Mouse (Mus musculus) hindbrain, postnatal 0 days (tissue): ENCODE data around the gene Mob3b. TPM values are rescaled to one million over a fixed set of nuclear protein-coding genes. Genes with fewer than 3 reads are reported as not detected.

Experiments used
- ATAC-seq: fragments of 200-750 bp; cut with Nextera tagmentation; 2 replicates; pipeline ENCODE4 v1.8.0; 2017; ENCODE audit warnings: mild to moderate bottlenecking, moderate TSS enrichment, moderate library complexity
- DNase-seq: peaks from one replicate; pipeline ENCODE4 v3.0.0-alpha.2; 2015; ENCODE audit warnings: low spot score
- H3K27ac ChIP-seq: fragments of 300-500 bp; sonication (generic); 2 replicates; pipeline ENCODE4 v1.5.1; 2014; ENCODE audit warnings: mild to moderate bottlenecking
- H3K27me3 ChIP-seq: fragments of 300-500 bp; sonication (generic); 2 replicates; pipeline ENCODE4 v1.6.1; 2014; ENCODE audit warnings: low read length, mixed read lengths; ENCODE audit not compliant: insufficient read depth
- H3K36me3 ChIP-seq: fragments of 300-500 bp; sonication (generic); 2 replicates; pipeline ENCODE4 v1.6.1; 2014; ENCODE audit warnings: low read length, mixed read lengths; ENCODE audit not compliant: insufficient read depth
- H3K4me1 ChIP-seq: fragments of 300-500 bp; sonication (generic); 2 replicates; pipeline ENCODE4 v1.6.1; 2014; ENCODE audit warnings: antibody characterized with exemption, low read length, mixed read lengths; ENCODE audit not compliant: insufficient read depth
- H3K4me2 ChIP-seq: fragments of 300-500 bp; sonication (generic); 2 replicates; pipeline ENCODE4 v1.6.1; 2014; ENCODE audit warnings: low read depth, mild to moderate bottlenecking, low read length, moderate library complexity, mixed read lengths
- H3K4me3 ChIP-seq: fragments of 300-500 bp; sonication (generic); 2 replicates; pipeline ENCODE4 v1.5.1; 2014; ENCODE audit warnings: low read length
- H3K9ac ChIP-seq: fragments of 300-500 bp; sonication (generic); replicated peaks from 2 replicates; pipeline ENCODE4 v1.6.1; 2014; ENCODE audit warnings: mild to moderate bottlenecking, low read length, moderate library complexity, mixed read lengths
- H3K9me3 ChIP-seq: fragments of 300-500 bp; sonication (generic); 2 replicates; pipeline ENCODE4 v1.6.1; 2016; ENCODE audit warnings: low read length, mixed read lengths
- CTCF ChIP-seq: IDR thresholded peaks from 2 replicates; pipeline ENCODE4 v1.5.1; 2016; ENCODE audit warnings: antibody characterized with exemption, control low read depth, low read depth
- WGBS: fragments of 180-500 bp; shearing (Covaris S2); extraction: QIAGEN DNeasy Blood & Tissue Kit; methylation state at CpG from one replicate; pipeline ENCODE4 v1.1.7; 2014; 5-methylcytosine and 5-hydroxymethylcytosine counted together
- polyA plus RNA-seq: library from polyadenylated mRNA; unstranded; fragments of >200 nt; fragmentation: Nextera tagmentation; extraction: Ambion mirVana; gene quantifications from 2 replicates; pipeline ENCODE4 v1.2.1, GENCODE M21; 2015
- total RNA-seq: library from RNA; depleted of rRNA; stranded (reverse); fragments of >200 nt; gene quantifications from 2 replicates; pipeline ENCODE4 v1.2.3, GENCODE M21; 2014

Mob3b gene
- total and polyA plus RNA-seq, 2 experiments from 2014 or later, result 2.9 to 3.2 TPM

GRCm38 (mm10) chr4:34963999-34964398, 193.3 kb downstream of the Mob3b start:
- H3K4me1 ChIP-seq, result no peaks in the 10 kb centered on the region
- H3K4me2 ChIP-seq, result no peak overlapping the region
- no peaks in the 10 kb centered on the region for H3K36me3 ChIP-seq
- no peaks in the 10 kb centered on the region for H3K27me3 ChIP-seq
- no peak overlapping the region for H3K9ac ChIP-seq
- no peak overlapping the region for H3K4me3 ChIP-seq
- ATAC-seq, result no peak
- no peak overlapping the region for H3K27ac ChIP-seq
- DNase-seq, result no peak
- H3K9me3 ChIP-seq, result no peaks in the 10 kb centered on the region
- 77% methylated on average over 13 of the region's 13 CpGs for WGBS
- no peak for TF ChIP-seq CTCF

- peak; percentile 42; the same call in 1 of the 2 replicates for ATAC-seq
These were observed 196.3 kb downstream of the Mob3b start for GRCm38 (mm10) chr4:34960781-34961560.

DNA sequence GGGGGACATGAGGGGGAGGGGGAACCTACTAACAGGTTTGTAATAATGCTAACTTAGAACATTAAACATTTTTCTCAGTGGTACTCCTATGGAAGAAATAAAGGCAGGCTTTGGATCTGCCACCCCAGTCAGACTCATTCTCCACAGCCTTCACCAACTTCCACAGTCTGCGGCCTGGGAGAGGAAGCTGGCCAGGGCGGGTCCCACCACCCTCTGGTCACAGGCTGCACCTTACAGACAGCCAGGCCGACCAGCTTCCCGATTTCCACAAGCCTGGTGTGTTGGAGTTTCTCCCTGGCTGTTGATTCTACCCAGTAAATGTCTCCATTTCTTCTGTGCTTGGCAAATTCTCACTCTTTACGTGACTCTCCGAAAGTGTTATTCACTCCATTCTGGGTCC, 197.8 kb downstream of the Mob3b start:
- no peak for ATAC-seq
- H3K9ac ChIP-seq, result no peak overlapping the region
- H3K4me1 ChIP-seq, result no peaks in the 10 kb centered on the region
- TF ChIP-seq CTCF, result no peak
- H3K4me2 ChIP-seq, result no peak overlapping the region
- no peaks in the 10 kb centered on the region for H3K9me3 ChIP-seq
- H3K27ac ChIP-seq, result no peak overlapping the region
- H3K27me3 ChIP-seq, result no peaks in the 10 kb centered on the region
- no peaks in the 10 kb centered on the region for H3K36me3 ChIP-seq
- no peak for DNase-seq
- H3K4me3 ChIP-seq, result no peak overlapping the region
- WGBS, result 77% methylated on average over 6 of the region's 6 CpGs

More at GRCm38 (mm10) chr4:34960781-34961560, 196.3 kb downstream of the Mob3b start:
- Histone ChIP-seq H3K4me1 (no peaks in the 10 kb centered on the region), H3K4me2 (no peak overlapping the region), H3K4me3 (no peak overlapping the region), H3K27me3 (no peaks in the 10 kb centered on the region), H3K36me3 (no peaks in the 10 kb centered on the region), H3K9ac (no peak overlapping the region), H3K27ac (no peak overlapping the region), H3K9me3 (no peaks in the 10 kb centered on the region)
- WGBS, result 77% methylated on average over 15 of the region's 15 CpGs
- TF ChIP-seq CTCF, result peak; percentile 78
- peak; percentile 77 for DNase-seq

GRCm38 (mm10) chr4:34958155-34959028, 198.9 kb downstream of the Mob3b start:
- no peaks in the 10 kb centered on the region for H3K27me3 ChIP-seq
- H3K4me1 ChIP-seq, result no peaks in the 10 kb centered on the region
- H3K4me3 ChIP-seq, result no peak overlapping the region
- H3K4me2 ChIP-seq, result no peak overlapping the region
- H3K9me3 ChIP-seq, result no peaks in the 10 kb centered on the region
- WGBS, result 37% methylated on average over 12 of the region's 12 CpGs
- H3K9ac ChIP-seq, result no peak overlapping the region
- ATAC-seq (peak; percentile 70), DNase-seq (peak; percentile 82)
- no peak overlapping the region for H3K27ac ChIP-seq
- no peaks in the 10 kb centered on the region for H3K36me3 ChIP-seq
- peak; percentile 82 for TF ChIP-seq CTCF

DNA sequence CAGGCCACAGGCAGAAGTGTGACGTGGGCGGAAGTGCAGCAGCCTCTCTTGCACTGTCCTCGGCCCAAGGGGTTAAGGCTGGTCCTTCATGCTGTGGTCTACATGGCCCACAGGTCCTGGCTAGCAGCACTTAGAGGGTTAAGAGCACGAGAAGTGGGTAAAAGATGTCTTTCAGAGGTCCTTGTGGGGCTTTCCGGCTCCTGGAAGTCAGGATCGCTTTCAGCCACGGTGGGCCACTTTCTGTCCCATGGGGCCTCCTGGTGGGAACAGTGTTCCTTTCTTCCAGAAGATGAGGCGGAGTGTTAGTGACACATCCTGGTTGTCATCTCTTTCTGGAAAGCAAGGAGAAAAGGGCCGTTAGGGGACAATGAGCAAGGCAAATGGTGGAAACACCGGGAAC, 203.6 kb downstream of the Mob3b start:
- Histone ChIP-seq H3K9ac (no peak overlapping the region), H3K27ac (no peak overlapping the region), H3K4me2 (no peak overlapping the region), H3K36me3 (no peaks in the 10 kb centered on the region), H3K27me3 (no peaks in the 10 kb centered on the region), H3K9me3 (no peaks in the 10 kb centered on the region), H3K4me3 (no peak overlapping the region), H3K4me1 (no peaks in the 10 kb centered on the region)
- no peak for DNase-seq
- no peak for ATAC-seq
- no peak for TF ChIP-seq CTCF
- WGBS, result 82% methylated on average over 10 of the region's 10 CpGs

DNA sequence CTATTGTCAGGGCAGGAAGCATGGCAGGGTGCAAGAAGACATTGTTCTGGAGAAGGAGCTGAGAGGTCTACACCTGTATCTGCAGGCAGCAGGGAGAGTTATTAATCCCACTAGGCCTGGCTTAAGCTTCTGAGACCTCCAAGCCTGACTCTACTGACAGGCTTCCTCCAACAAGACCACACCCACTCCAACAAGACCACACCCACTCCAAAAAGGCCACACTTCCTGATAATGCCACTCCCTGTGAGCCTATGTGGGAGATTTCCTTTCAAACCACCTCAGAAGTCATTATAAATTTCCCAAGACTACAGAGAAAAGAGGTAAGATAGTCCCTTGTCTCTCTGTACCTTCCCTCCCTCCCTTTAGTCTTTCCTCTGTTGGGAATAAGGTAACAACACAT, 210.1 kb downstream of the Mob3b start:
- TF ChIP-seq CTCF, result no peak
- ATAC-seq (no peak), DNase-seq (no peak)
- H3K36me3 ChIP-seq, result no peaks in the 10 kb centered on the region
- no peak overlapping the region for H3K27ac ChIP-seq
- H3K4me3 ChIP-seq, result no peak overlapping the region
- H3K9me3 ChIP-seq, result no peaks in the 10 kb centered on the region
- H3K9ac ChIP-seq, result no peak overlapping the region
- no peak overlapping the region for H3K4me2 ChIP-seq
- H3K27me3 ChIP-seq, result no peaks in the 10 kb centered on the region
- H3K4me1 ChIP-seq, result no peaks in the 10 kb centered on the region
